Mouse (Mus musculus): ENCODE measurements around the gene Cysrt1. TPM values are rescaled to one million over a fixed set of nuclear protein-coding genes. Genes with fewer than 3 reads are reported as not detected.

Gene Cysrt1
- polyA plus RNA-seq (2012; ENCODE audit: insufficient read depth, insufficient read length, missing spikeins): not detected in 2 replicates

DNA sequence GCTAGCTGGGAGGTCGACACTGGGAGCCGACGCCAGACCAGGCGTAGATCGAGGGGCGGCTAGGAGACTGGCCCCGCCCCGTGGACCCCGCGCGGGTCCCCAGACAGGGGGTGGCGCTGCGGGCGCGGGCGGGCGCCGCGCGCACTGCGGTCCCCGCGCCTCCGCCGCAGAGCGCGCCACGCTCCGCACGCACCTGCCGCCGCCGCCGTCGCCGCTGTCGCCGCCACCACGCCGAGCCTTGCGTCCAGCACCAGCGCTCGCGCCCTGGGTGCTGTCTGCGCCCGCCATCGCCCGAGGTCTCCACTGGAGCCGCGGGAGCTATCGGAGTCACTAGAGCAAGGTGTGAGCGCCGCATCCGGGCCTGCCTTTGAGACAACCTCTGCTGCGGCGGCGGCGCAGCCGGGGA is at the start of gene Cysrt1, which contains the start of gene Rnf208:
TSS of gene Cysrt1 (minus strand) at position 352 of the 406 bp plus-strand sequence.
TSS of gene Rnf208 (plus strand) at position 155 of the 406 bp plus-strand sequence.
- H3K4me3 ChIP-seq (ENCODE audit: insufficient read depth, low read depth, low read length): peak within 1 kb of the TSS; percentile 57
- peaks cover 3% of the 10 kb centered on the region; the same call in 1 of the 2 replicates for H3K4me1 ChIP-seq (ENCODE audit: control insufficient read depth, insufficient read depth, insufficient read length, low read length)
- no peak within 1 kb of the TSS for H3K27ac ChIP-seq (replicated peaks; ENCODE audit: low read depth, low read length)

DNA sequence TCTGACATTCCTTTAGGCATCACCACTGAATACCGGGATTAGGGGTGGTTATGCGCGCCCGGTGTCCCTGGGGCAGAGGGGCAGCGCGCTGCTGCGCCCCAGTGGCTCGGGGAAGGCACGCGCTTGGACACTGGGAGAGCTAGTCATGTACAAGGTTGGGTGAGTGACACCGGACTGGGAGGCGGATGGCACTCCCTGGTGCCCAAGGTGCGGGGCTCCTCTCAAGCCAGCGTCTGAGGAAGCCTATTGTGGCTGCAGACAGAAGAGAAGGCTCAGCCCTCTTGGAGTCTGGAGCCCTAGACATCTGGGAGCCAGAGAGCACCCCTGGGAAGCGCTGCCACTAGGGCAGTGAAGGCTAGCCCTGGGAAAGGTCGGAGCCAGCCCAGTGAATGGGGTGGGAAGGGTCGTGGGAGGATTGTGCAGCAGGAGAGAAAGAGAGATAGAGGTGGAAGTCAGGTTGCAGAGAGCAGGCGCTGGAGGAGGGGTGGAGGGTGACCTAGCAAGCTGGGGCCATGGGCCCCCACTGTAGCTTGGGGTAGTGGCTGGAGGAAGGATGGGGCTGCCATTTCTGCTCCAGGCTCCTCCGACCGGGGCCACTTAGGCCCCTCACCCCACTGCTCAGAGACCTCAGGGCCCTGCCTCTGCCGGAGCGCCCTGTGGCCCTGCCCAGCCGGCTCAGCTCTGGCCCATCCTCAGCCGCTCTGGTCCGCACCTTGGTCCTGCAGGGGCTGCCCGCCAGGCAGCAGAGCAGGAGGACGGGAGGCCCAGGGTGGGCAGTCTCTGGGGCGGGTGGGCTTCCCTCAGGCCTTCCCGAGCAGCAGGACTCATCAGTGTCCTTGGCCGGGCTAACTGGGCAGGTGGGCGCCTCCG is 49.2 kb upstream of the Cysrt1 start:
- Histone ChIP-seq H3K4me1 (ENCODE audit: control insufficient read depth, insufficient read depth, insufficient read length, low read length) (peaks cover 5% of the 10 kb centered on the region; the same call in 1 of the 2 replicates), H3K4me3 (ENCODE audit: insufficient read depth, low read depth, low read length) (peak overlapping the region; percentile 35), H3K27ac (replicated peaks; ENCODE audit: low read depth, low read length) (no peak overlapping the region)

DNA sequence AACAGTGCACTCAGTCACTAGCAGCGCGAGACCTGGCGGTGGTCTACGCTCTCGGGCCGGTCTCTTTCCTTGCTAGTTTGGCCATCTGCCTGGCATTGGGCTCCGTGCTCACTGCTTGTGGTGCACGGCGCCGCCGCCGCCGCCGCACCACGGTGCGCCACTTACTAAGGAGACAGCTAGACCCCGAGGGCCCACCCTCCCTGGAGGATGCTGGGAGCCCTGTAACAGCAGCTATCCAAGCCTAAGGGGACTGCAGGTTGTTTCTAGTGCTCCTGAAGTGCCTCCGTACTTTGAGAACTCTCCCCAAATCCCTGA is 48.5 kb upstream of the Cysrt1 start:
- no peak overlapping the region for H3K27ac ChIP-seq (replicated peaks; ENCODE audit: low read depth, low read length)
- peaks cover 5% of the 10 kb centered on the region; the same call in 1 of the 2 replicates for H3K4me1 ChIP-seq (ENCODE audit: control insufficient read depth, insufficient read depth, insufficient read length, low read length)
- peak overlapping the region; percentile 35 for H3K4me3 ChIP-seq (ENCODE audit: insufficient read depth, low read depth, low read length)

- H3K4me1 ChIP-seq (ENCODE audit: control insufficient read depth, insufficient read depth, insufficient read length, low read length): peaks cover 5% of the 10 kb centered on the region; the same call in 1 of the 2 replicates
- peak overlapping the region; percentile 35 for H3K4me3 ChIP-seq (ENCODE audit: insufficient read depth, low read depth, low read length)
- no peak overlapping the region for H3K27ac ChIP-seq (replicated peaks; ENCODE audit: low read depth, low read length)
Observed at GRCm38 (mm10) chr2:25290101-25290815, 48.0 kb upstream of the Cysrt1 start.

- H3K4me1 ChIP-seq (ENCODE audit: control insufficient read depth, insufficient read depth, insufficient read length, low read length): peaks cover 5% of the 10 kb centered on the region; the same call in 1 of the 2 replicates
- no peak within 1 kb of the TSS for H3K27ac ChIP-seq (replicated peaks; ENCODE audit: low read depth, low read length)
- peak within 1 kb of the TSS; percentile 35 for H3K4me3 ChIP-seq (ENCODE audit: insufficient read depth, low read depth, low read length)
Observed at GRCm38 (mm10) chr2:25289651-25290050, 47.4 kb upstream of the Cysrt1 start, which contains the start of gene Lrrc26. Lrrc26 (plus strand) TSS chr2:25289915.

GRCm38 (mm10) chr2:25288734-25289345 is 46.6 kb upstream of the Cysrt1 start:
- Histone ChIP-seq H3K4me1 (ENCODE audit: control insufficient read depth, insufficient read depth, insufficient read length, low read length) (peaks cover 5% of the 10 kb centered on the region; the same call in 1 of the 2 replicates), H3K4me3 (ENCODE audit: insufficient read depth, low read depth, low read length) (no peak overlapping the region), H3K27ac (replicated peaks; ENCODE audit: low read depth, low read length) (no peak overlapping the region)

DNA sequence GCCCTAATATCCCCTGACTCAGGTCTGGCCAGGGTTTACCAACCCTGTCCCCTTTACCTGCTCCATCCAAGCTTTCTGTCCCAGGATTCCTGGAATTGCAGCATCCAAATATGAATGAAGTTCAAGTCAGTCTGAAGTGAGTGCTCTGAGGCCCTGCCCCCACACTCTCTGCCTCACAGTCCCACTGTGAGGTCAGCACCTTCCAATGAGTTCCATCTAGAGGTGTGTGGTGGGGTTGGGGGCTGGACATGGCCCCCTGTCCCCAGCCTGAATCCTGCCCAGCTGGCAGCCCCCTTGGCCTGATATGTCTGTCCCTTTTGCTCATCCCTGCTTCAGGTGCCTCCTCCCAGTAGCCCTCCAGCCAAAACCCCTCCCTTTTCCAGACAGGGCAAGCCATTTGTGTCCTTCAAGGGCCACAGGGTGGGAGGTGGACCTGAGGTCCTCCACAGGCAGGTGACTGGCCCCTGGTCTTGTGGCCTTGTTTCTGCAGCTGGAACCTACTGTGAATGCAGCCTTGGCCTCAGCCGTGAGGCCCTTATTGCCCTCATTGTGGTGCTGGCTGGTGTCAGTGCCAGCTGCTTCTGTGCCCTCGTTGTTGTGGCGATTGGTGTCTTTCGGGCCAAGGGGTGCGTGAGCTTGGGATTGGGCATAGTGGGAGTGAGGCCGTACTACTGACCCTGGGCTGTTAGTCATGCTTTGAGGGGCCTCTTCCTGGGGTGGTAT is 45.8 kb upstream of the Cysrt1 start, which contains the start of gene Tmem210:
TSS of gene Tmem210 (plus strand) at position 219 of the 723 bp plus-strand sequence.
- H3K4me1 ChIP-seq (ENCODE audit: control insufficient read depth, insufficient read depth, insufficient read length, low read length): peaks cover 5% of the 10 kb centered on the region; the same call in 1 of the 2 replicates
- H3K27ac ChIP-seq (replicated peaks; ENCODE audit: low read depth, low read length): no peak within 1 kb of the TSS
- H3K4me3 ChIP-seq (ENCODE audit: insufficient read depth, low read depth, low read length): no peak within 1 kb of the TSS

DNA sequence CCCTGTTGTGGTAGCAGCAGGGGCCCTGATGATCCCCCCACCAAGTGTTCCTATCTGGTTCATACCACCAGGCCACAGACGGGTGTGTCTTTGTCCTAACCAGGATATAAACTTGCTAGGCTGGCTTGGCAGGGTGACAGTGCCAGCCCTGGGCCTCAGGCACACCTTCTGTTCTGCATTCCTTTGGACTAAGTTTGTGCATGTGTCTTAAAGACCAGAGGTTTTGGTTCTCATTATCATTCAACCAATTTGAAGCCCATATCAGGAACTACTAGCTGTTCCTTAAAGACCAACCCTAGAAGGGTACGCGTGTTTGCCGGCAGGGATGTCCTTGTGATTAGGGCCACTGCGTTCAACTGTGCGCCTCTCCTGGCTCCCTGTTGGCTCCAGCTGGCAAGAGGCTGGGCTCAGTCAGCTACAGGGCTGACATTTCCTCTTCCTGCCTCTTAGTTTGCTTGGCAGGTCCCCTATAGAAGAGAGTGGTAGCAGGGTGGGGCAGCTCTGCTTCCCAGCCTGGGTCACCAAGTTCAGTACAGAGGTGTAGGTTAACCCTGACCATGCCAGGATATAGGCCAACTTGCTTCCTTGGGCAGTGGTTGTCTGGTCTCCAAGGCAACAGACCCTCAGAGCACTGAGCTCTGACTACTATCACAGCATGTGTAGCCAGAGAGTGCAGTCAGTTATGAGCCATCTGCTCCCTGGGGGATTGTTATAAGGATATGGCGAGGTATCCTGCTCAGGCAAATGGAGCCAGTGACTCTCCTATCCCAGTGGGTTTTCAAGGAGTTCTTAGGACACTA is 44.8 kb upstream of the Cysrt1 start:
- H3K4me1 ChIP-seq (ENCODE audit: control insufficient read depth, insufficient read depth, insufficient read length, low read length): peaks cover 5% of the 10 kb centered on the region; the same call in 1 of the 2 replicates
- no peak overlapping the region for H3K27ac ChIP-seq (replicated peaks; ENCODE audit: low read depth, low read length)
- H3K4me3 ChIP-seq (ENCODE audit: insufficient read depth, low read depth, low read length): no peak overlapping the region

DNA sequence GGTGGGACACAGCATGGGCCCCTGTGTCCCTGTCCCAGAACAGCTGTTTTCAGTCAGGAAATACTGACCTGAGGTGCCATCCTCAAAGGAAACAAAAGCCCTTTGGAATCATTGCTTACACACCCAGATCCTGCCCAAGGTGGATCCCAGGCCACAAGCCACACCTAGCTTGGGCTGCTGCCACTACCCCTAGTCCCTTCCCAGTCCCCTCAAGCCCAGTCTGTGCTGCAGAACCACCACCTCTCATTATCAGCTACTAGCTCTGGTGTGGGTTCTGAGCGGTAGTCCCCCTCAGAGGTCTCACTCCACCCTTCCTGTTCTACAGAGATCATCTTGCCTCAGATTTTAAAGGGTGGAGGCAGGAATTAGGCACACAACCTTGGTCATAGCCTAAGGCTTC is 44.1 kb upstream of the Cysrt1 start:
- Histone ChIP-seq H3K4me1 (ENCODE audit: control insufficient read depth, insufficient read depth, insufficient read length, low read length) (peaks cover 5% of the 10 kb centered on the region; the same call in 1 of the 2 replicates), H3K27ac (replicated peaks; ENCODE audit: low read depth, low read length) (no peak overlapping the region), H3K4me3 (ENCODE audit: insufficient read depth, low read depth, low read length) (no peak overlapping the region)

- no peak overlapping the region for H3K27ac ChIP-seq (replicated peaks; ENCODE audit: low read depth, low read length)
- H3K4me3 ChIP-seq (ENCODE audit: insufficient read depth, low read depth, low read length): no peak overlapping the region
- H3K4me1 ChIP-seq (ENCODE audit: control insufficient read depth, insufficient read depth, insufficient read length, low read length): peaks cover 2% of the 10 kb centered on the region; the same call in 1 of the 2 replicates
Observed at GRCm38 (mm10) chr2:25285551-25285950, 43.3 kb upstream of the Cysrt1 start.

DNA sequence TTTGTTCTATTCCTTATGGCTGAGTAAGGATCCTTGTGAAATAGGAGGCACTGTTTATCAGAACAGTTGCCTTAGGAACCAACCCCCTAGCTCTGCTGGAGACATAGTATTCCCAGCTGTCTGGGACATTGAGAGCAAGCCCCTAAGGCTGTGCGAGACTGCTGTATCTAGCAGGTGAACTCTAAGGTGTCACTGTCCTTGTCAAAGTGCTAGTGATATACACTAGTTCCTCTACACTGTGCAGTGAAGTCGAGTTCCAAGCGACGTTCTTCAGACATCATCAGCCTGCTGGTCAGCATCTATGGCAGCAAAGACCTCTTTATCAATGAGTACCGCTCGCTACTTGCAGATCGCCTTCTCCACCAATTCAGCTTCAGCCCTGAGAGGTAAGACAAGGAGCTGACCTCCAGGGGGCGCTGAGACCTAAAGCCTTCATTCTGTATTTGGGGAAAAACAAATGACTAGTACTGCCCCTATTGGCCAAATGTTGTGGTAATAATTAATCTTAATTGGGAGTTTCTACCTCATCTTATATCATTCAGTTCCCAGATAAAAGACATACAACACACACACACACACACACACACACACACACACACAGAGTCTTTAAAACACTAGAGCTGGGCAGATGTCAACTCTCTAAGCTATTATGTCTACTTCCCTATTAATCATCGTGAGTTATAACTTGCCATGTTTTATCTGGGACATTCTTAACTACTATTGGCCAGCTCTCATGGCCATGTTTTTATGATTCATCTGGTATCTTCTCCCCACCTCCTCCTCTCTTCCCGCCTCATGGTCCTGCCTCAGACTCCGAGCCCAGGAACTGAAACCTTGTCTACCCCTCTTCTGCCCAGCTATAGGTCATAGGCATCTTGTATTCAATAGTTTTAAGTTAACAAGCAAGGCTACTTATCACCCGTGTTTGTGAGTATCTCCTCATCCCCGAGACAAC is 37.0 kb upstream of the Cysrt1 start:
- H3K4me3 ChIP-seq (ENCODE audit: insufficient read depth, low read depth, low read length): no peak overlapping the region
- no peak overlapping the region for H3K27ac ChIP-seq (replicated peaks; ENCODE audit: low read depth, low read length)
- H3K4me1 ChIP-seq (ENCODE audit: control insufficient read depth, insufficient read depth, insufficient read length, low read length): no peaks in the 10 kb centered on the region

DNA sequence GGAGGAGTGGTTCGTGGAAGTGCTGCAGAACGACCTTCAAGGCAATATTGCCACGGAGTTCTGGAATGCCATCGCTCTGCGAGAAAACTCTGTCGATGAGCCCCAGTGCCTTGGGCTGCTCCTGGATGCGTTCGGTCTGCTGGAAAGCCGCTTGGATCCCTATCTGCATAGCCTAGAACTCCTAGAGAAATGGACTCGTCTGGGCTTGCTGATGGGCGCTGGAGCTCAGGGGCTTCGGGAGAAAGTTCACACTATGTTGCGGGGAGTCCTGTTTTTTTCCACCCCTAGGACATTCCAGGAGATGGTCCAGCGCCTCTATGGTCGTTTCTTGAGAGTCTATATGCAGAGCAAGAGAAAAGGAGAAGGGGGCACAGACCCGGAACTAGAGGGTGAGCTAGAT is 30.8 kb upstream of the Cysrt1 start:
- Histone ChIP-seq H3K27ac (replicated peaks; ENCODE audit: low read depth, low read length) (no peak overlapping the region), H3K4me3 (ENCODE audit: insufficient read depth, low read depth, low read length) (peak overlapping the region; percentile 79), H3K4me1 (ENCODE audit: control insufficient read depth, insufficient read depth, insufficient read length, low read length) (peaks cover 11% of the 10 kb centered on the region)

DNA sequence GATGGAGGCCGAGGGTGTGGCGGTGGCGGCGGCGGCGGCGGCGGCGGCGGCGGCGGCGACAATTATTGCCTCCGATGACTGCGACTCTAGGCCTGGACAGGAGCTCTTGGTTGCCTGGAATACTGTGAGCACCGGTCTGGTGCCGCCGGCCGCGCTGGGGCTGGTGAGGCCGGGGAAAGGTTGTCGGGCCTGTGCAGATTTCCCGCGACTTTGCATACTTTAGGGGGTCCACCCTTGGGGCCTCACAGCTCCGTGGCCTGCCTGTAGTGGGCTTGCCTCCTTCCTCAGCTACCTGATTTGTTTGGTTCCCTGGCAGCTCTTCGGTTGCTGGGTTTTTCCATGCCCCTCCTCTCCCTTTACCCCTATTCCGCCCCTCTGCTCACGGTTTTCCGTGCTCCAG is 30.3 kb upstream of the Cysrt1 start:
- Histone ChIP-seq H3K4me1 (ENCODE audit: control insufficient read depth, insufficient read depth, insufficient read length, low read length) (peaks cover 11% of the 10 kb centered on the region), H3K4me3 (ENCODE audit: insufficient read depth, low read depth, low read length) (peak overlapping the region; percentile 79), H3K27ac (replicated peaks; ENCODE audit: low read depth, low read length) (no peak overlapping the region)

All from brown adipose tissue, adult 24 weeks (tissue).